Mouse (Mus musculus) ES-Bruce4 (cell line): ENCODE data around the gene Papola.

Experiments
- CTCF ChIP-seq: IDR thresholded peaks from one replicate; pipeline ENCODE4 v1.8.1; 2011; ENCODE audit warnings: low read depth, low read length
- EP300 ChIP-seq: IDR thresholded peaks from 2 replicates; pipeline ENCODE4 v1.6.1; 2011; ENCODE audit warnings: low read depth, low read length; ENCODE audit not compliant: insufficient read depth

GRCm38 (mm10) chr12:105875112-105875511 is 90.6 kb downstream of the Papola start:
- TF ChIP-seq CTCF: no peak
- no peak for TF ChIP-seq EP300
